8 mouse cellular contexts compared by ENCODE assay signal in genomic region chr14:8098687-8098995, GRCm38 (mm10). TPM values are rescaled to one million over a fixed set of nuclear protein-coding genes. Genes with fewer than 3 reads are reported as not detected.
DNase-seq lines count a peak whose midpoint lies in the region; ATAC-seq and TF ChIP-seq lines count a peak whose summit lies in the region.

No protein-coding gene starts in this region.

- peak overlapping the region; percentile 76 for H3K4me2 ChIP-seq in hindbrain, postnatal 0 days (ENCODE audit: low read depth, low read length)
- H3K4me2 ChIP-seq in neural tube, embryonic 13.5 days, result peak overlapping the region; percentile 63

- peak overlapping the region; percentile 94 for H3K9ac ChIP-seq in hindbrain, postnatal 0 days (replicated peaks; ENCODE audit: low read length)
- peak overlapping the region; percentile 90 for H3K9ac ChIP-seq in neural tube, embryonic 13.5 days

- no peaks in the 10 kb centered on the region for H3K27me3 ChIP-seq in hindbrain, postnatal 0 days (ENCODE audit: insufficient read depth, low read length)
- H3K27me3 ChIP-seq in neural tube, embryonic 13.5 days, result no peaks in the 10 kb centered on the region; the same call in 1 of the 2 replicates

- TF ChIP-seq POLR2A in lung, adult 2 months (IDR thresholded peaks at IDR 0.05; ENCODE audit: borderline replicate concordance, extremely low read depth, low read depth, low read length), result no peak
- no peak for TF ChIP-seq POLR2A in cortical plate, adult 2 months (IDR thresholded peaks at IDR 0.05; ENCODE audit: extremely low read depth, insufficient read depth, low read length)

- H3K4me1 ChIP-seq in lung, adult 2 months (ENCODE audit: control insufficient read depth, insufficient read depth, low read length), result peaks cover 21% of the 10 kb centered on the region
- H3K4me1 ChIP-seq in cortical plate, adult 2 months (ENCODE audit: control insufficient read depth, insufficient read depth, low read length), result peaks cover 10% of the 10 kb centered on the region; the same call in 1 of the 2 replicates
- peaks cover 11% of the 10 kb centered on the region for H3K4me1 ChIP-seq in hindbrain, postnatal 0 days (ENCODE audit: insufficient read depth, low read length)
- H3K4me1 ChIP-seq in neural tube, embryonic 13.5 days (replicated peaks), result peaks cover 49% of the 10 kb centered on the region

- WGBS in lung, adult 2 months, result 2% methylated on average over 5 of the region's 5 CpGs
- WGBS in hindbrain, postnatal 0 days, result 1% methylated on average over 5 of the region's 5 CpGs
- 2% methylated on average over 5 of the region's 5 CpGs for WGBS in neural tube, embryonic 13.5 days

- TF ChIP-seq CTCF in lung, adult 2 months (IDR thresholded peaks at IDR 0.05; ENCODE audit: insufficient read depth, low read length), result no peak
- TF ChIP-seq CTCF in cortical plate, adult 2 months (IDR thresholded peaks at IDR 0.05; ENCODE audit: extremely low read depth, insufficient read depth, low read length), result no peak
- TF ChIP-seq CTCF in hindbrain, postnatal 0 days (IDR thresholded peaks at IDR 0.05; ENCODE audit: low read depth), result no peak

- no peaks in the 10 kb centered on the region for H3K9me3 ChIP-seq in hindbrain, postnatal 0 days (ENCODE audit: low read length)
- no peaks in the 10 kb centered on the region for H3K9me3 ChIP-seq in neural tube, embryonic 13.5 days

- no peak overlapping the region for H3K27ac ChIP-seq in cortical plate, adult 2 months (ENCODE audit: insufficient read depth, low read length)
- H3K27ac ChIP-seq in hindbrain, postnatal 0 days, result peak overlapping the region; percentile 85
- peak overlapping the region; percentile 87 for H3K27ac ChIP-seq in neural tube, embryonic 13.5 days (replicated peaks)

- H3K36me3 ChIP-seq in hindbrain, postnatal 0 days (ENCODE audit: insufficient read depth, low read length), result no peaks in the 10 kb centered on the region
- H3K36me3 ChIP-seq in neural tube, embryonic 13.5 days, result no peaks in the 10 kb centered on the region

- H3K4me3 ChIP-seq in lung, adult 2 months (replicated peaks; ENCODE audit: extremely low read depth, low read depth, low read length), result peak overlapping the region; percentile 68
- peak overlapping the region; percentile 75 for H3K4me3 ChIP-seq in cortical plate, adult 2 months (ENCODE audit: insufficient read depth, low read length)
- peak overlapping the region; percentile 93 for H3K4me3 ChIP-seq in hindbrain, postnatal 0 days (ENCODE audit: low read length)
- peak overlapping the region; percentile 93 for H3K4me3 ChIP-seq in neural tube, embryonic 13.5 days

- DNase-seq in lung, adult 2 months, result no peak
- no peak for DNase-seq in lung, postnatal 14 days
- peak; percentile 39 for DNase-seq in hindbrain, postnatal 0 days (ENCODE audit: low spot score)
- DNase-seq in right cerebral cortex, postnatal 25 days, result no peak
- DNase-seq in ovary, postnatal 14 days (ENCODE audit: low spot score), result no peak
- no peak for DNase-seq in kidney, adult 9 months

- peak; percentile 11 for ATAC-seq in hindbrain, postnatal 0 days
- peak; percentile 40 for ATAC-seq in neural tube, embryonic 13.5 days (ENCODE audit: low read depth)

RNA-seq across cellular contexts. Expression of gene Pxk, which starts 0.6 kb away (rescaled TPM):
- polyA plus RNA-seq in lung, adult 2 months (2012; rRNA removed), result 25.5 and 28.3 TPM in 2 replicates
- 39.4 and 41.6 TPM in 2 replicates for polyA plus RNA-seq in cortical plate, adult 2 months (2012; rRNA removed)
- total RNA-seq in hindbrain, postnatal 0 days (2014; rRNA removed), result 24.5 and 36.3 TPM in 2 replicates
- polyA plus RNA-seq in hindbrain, postnatal 0 days (2015; fragmentation: Nextera tagmentation; extraction: Ambion mirVana), result 55.5 and 57.4 TPM in 2 replicates
- polyA plus RNA-seq in neural tube, embryonic 13.5 days (2015; fragmentation: Nextera tagmentation; extraction: Ambion mirVana), result 64.3 and 67.8 TPM in 2 replicates

RNA-seq across cellular contexts. Expression of gene Rpp14, which starts 18.5 kb away (rescaled TPM):
- 6.1 and 8.2 TPM in 2 replicates for polyA plus RNA-seq in lung, adult 2 months (2012; rRNA removed)
- polyA plus RNA-seq in cortical plate, adult 2 months (2012; rRNA removed), result 30.9 and 32.3 TPM in 2 replicates
- 16.1 and 18.9 TPM in 2 replicates for total RNA-seq in hindbrain, postnatal 0 days (2014; rRNA removed)
- polyA plus RNA-seq in hindbrain, postnatal 0 days (2015; fragmentation: Nextera tagmentation; extraction: Ambion mirVana), result 36.2 and 45.3 TPM in 2 replicates
- 50.0 and 58.1 TPM in 2 replicates for polyA plus RNA-seq in neural tube, embryonic 13.5 days (2015; fragmentation: Nextera tagmentation; extraction: Ambion mirVana)
